14 mouse cellular contexts compared by ENCODE assay signal in the genomic region with DNA sequence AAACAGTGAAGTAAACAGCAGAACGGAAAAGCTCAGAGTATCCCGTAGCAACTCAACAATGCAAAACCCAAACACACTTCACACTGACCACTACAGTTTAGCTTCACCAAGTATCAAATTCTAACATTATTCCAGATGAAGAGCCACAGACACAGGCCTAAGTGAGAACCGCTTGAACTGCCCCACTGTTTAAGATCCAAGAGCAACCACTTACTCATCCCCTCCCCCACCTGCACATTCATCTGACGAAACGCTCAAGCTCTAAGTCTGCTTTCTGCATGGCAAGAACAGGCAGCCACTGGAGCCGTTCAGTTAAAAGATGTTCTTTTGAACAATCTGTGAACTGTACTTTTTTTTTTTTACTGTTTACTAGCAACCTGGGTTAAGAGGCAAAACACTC. TPM values are rescaled to one million over a fixed set of nuclear protein-coding genes. Genes with fewer than 3 reads are reported as not detected.
DNase-seq lines count a peak whose midpoint lies in the region; ATAC-seq and TF ChIP-seq lines count a peak whose summit lies in the region.
"Had no signal": no experiment of that assay in that cellular context is flagged by ENCODE, and none has a peak within 500 bp of the region (broad histone marks: within the 10 kb centered on the region; RNA-seq: fewer than 3 reads in every experiment).

No protein-coding gene starts in this region.

- peaks cover 43% of the 10 kb centered on the region for H3K4me1 ChIP-seq in heart, embryonic 12.5 days (replicated peaks)
- H3K4me1 ChIP-seq in heart, embryonic 10.5 days, result peaks cover 33% of the 10 kb centered on the region
- H3K4me1 ChIP-seq in stomach, postnatal 0 days (replicated peaks; ENCODE audit: control insufficient read depth, insufficient read depth), result no peaks in the 10 kb centered on the region; the same call in 1 of the 2 replicates

- intact Hi-C loops in left cerebral cortex, postnatal 36 days (cut with DNase I), result no loop called here

- no peak overlapping the region for H3K9ac ChIP-seq in heart, embryonic 12.5 days
- H3K9ac ChIP-seq in stomach, postnatal 0 days (ENCODE audit: low read length), result no peak overlapping the region
- H3K9ac ChIP-seq: limb, embryonic 13.5 days had no signal

- TF ChIP-seq EP300 in stomach, postnatal 0 days (optimal IDR thresholded peaks at IDR 0.05), result no peak

- 46% methylated on average over 6 of the region's 6 CpGs for WGBS in heart, embryonic 12.5 days
- WGBS in heart, embryonic 10.5 days, result 46% methylated on average over 6 of the region's 6 CpGs
- WGBS in stomach, postnatal 0 days, result 42% methylated on average over 6 of the region's 6 CpGs

- H3K36me3 ChIP-seq in heart, embryonic 12.5 days, result no peaks in the 10 kb centered on the region
- H3K36me3 ChIP-seq in heart, embryonic 10.5 days, result no peaks in the 10 kb centered on the region
- no peaks in the 10 kb centered on the region; the same call in 1 of the 2 replicates for H3K36me3 ChIP-seq in stomach, postnatal 0 days (ENCODE audit: control insufficient read depth, insufficient read depth, low read length)
- H3K36me3 ChIP-seq: limb, embryonic 13.5 days had no signal

- no peak overlapping the region for H3K4me2 ChIP-seq in heart, embryonic 12.5 days
- H3K4me2 ChIP-seq in stomach, postnatal 0 days (replicated peaks; ENCODE audit: low read depth), result no peak overlapping the region
- H3K4me2 ChIP-seq: limb, embryonic 13.5 days had no signal

- no peak overlapping the region for H3K4me3 ChIP-seq in heart, embryonic 12.5 days
- no peak overlapping the region for H3K4me3 ChIP-seq in heart, embryonic 10.5 days
- no peak overlapping the region for H3K4me3 ChIP-seq in stomach, postnatal 0 days (ENCODE audit: low read depth, low read length)
- H3K4me3 ChIP-seq: limb, embryonic 13.5 days had no signal

- no peaks in the 10 kb centered on the region for H3K27me3 ChIP-seq in heart, embryonic 12.5 days (replicated peaks)
- H3K27me3 ChIP-seq in heart, embryonic 10.5 days (ENCODE audit: insufficient read depth, poor library complexity, severe bottlenecking), result no peaks in the 10 kb centered on the region
- H3K27me3 ChIP-seq in stomach, postnatal 0 days (ENCODE audit: control insufficient read depth, insufficient read depth, low read length), result no peaks in the 10 kb centered on the region
- H3K27me3 ChIP-seq: limb, embryonic 13.5 days; Patski had no signal

- peak overlapping the region; percentile 1; the same call in 1 of the 2 replicates for H3K27ac ChIP-seq in heart, embryonic 12.5 days (ENCODE audit: poor library complexity, severe bottlenecking)
- no peak overlapping the region; the same call in 1 of the 2 replicates for H3K27ac ChIP-seq in heart, embryonic 10.5 days
- H3K27ac ChIP-seq in stomach, postnatal 0 days (replicated peaks), result no peak overlapping the region
- H3K27ac ChIP-seq: limb, embryonic 13.5 days had no signal

- no peak for TF ChIP-seq CTCF in stomach, postnatal 0 days (IDR thresholded peaks at IDR 0.05; ENCODE audit: low read depth)

- ATAC-seq in heart, embryonic 12.5 days (ENCODE audit: insufficient number of reproducible peaks, low FRiP score), result no peak
- ATAC-seq in stomach, postnatal 0 days (ENCODE audit: low FRiP score, low TSS enrichment), result no peak
- ATAC-seq: Patski had no signal

- DNase-seq in heart, embryonic 10.5 days (ENCODE audit: low spot score), result no peak
- DNase-seq in testis, postnatal 10 days (ENCODE audit: low spot score), result peak; percentile 14
- DNase-seq in testis, postnatal 14 days (ENCODE audit: low spot score), result no peak
- peak; percentile 32 for DNase-seq in mesoderm, embryonic 11.5 days (ENCODE audit: low read depth, low spot score)
- no peak for DNase-seq in stomach, postnatal 0 days (ENCODE audit: low spot score)
- DNase-seq in left cerebral cortex, postnatal 36 days (ENCODE audit: low spot score in 2 of 2), result no peak
- DNase-seq in MN1 (ENCODE audit: low spot score), result no peak
- DNase-seq: adrenal gland, postnatal 25 days; cerebellum, adult 9-11 months; heart, adult 11 months; lung, postnatal 14 days had no signal

- no peaks in the 10 kb centered on the region for H3K9me3 ChIP-seq in heart, embryonic 12.5 days (replicated peaks)
- H3K9me3 ChIP-seq in heart, embryonic 10.5 days, result no peaks in the 10 kb centered on the region
- H3K9me3 ChIP-seq in stomach, postnatal 0 days (ENCODE audit: control insufficient read depth, low read length), result no peaks in the 10 kb centered on the region
- H3K9me3 ChIP-seq: limb, embryonic 13.5 days had no signal

RNA-seq across cellular contexts. Expression of gene Lrrc1, which starts 32.5 kb away (rescaled TPM):
- 14.9 TPM in 2 replicates for polyA plus RNA-seq in heart, embryonic 12.5 days (2016; fragmentation: Nextera tagmentation; extraction: Ambion mirVana)
- polyA plus RNA-seq in heart, embryonic 10.5 days (2016; fragmentation: Nextera tagmentation; extraction: Ambion mirVana), result 11.6 and 13.5 TPM in 2 replicates
- polyA plus RNA-seq in stomach, postnatal 0 days (2015; fragmentation: Nextera tagmentation; extraction: Ambion mirVana), result 14.9 and 16.2 TPM in 2 replicates
- 1 to 10 TPM; 6.1 to 6.2 TPM for total RNA-seq in left cerebral cortex, postnatal 36 days (2021)

Comparison
In these comparisons a context has a peak if more than half of its experiments do, and no peak if none do; other contexts are left out.
1. DNase-seq: peak in testis, postnatal 10 days (single experiment) and mesoderm, embryonic 11.5 days (single experiment); none in heart, embryonic 10.5 days (single experiment), testis, postnatal 14 days (single experiment), stomach, postnatal 0 days (single experiment), left cerebral cortex, postnatal 36 days (0 of 2) and MN1 (single experiment).